Mouse (Mus musculus) stomach, adult 2 months (tissue): ENCODE results near the gene Fam98c. TPM values are rescaled to one million over a fixed set of nuclear protein-coding genes. Genes with fewer than 3 reads are reported as not detected.

Experiments
- polyA plus RNA-seq: library from polyadenylated mRNA; depleted of rRNA; stranded (reverse); fragments of >200 nt; gene quantifications from 2 replicates; pipeline ENCODE4 v1.2.3, GENCODE M21; 2012; rRNA removed

Gene Fam98c
- polyA plus RNA-seq = 23.6 and 35.1 TPM in 2 replicates

DNA sequence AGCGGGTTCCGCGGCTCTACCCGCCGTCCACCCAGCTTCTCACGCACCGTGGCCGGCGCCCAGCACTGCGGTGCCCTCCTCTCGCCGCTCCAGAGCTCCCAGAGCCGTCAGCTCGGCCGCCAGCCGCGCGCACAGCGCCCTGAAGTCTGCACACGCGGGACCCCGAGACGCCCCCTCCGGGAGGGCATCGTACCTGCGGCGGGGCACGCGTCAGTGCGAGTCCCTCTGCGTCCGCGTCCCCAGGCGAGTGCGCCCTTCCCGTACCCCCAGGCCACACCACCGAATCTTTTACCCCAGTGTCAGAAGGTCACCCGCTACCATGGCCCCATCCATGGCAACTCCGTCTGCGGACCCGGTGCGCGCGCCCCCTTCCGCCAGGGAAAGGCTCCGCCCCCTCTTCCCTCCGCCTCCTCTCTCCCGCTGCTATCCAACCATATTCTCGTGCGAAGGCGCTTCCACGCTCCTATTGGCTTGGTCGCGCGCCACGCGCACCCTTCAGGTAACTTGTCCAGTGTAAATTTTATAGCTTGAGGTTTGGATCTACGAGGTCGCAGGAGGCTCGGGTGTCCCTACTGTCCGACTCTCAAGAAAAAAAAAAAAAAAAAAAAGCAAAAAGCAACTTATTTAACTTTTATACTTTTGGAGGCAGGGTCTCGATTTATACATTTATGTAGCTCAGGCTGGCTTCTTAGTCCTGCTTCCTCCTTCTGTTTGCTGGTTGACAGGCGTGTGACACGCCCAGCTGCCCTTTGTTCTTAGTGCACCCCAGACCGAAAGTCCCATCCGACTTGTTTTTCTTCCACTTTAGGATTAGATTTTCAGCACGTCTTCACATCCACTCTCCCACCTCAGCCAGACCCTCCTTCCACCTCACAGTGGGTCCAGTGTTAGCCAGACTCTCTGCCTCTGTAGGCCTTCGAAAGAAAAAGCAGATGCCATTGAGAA is at the start of gene Fam98c:
Fam98c (minus strand) TSS at position 397 of the 945 bp plus-strand sequence.

DNA sequence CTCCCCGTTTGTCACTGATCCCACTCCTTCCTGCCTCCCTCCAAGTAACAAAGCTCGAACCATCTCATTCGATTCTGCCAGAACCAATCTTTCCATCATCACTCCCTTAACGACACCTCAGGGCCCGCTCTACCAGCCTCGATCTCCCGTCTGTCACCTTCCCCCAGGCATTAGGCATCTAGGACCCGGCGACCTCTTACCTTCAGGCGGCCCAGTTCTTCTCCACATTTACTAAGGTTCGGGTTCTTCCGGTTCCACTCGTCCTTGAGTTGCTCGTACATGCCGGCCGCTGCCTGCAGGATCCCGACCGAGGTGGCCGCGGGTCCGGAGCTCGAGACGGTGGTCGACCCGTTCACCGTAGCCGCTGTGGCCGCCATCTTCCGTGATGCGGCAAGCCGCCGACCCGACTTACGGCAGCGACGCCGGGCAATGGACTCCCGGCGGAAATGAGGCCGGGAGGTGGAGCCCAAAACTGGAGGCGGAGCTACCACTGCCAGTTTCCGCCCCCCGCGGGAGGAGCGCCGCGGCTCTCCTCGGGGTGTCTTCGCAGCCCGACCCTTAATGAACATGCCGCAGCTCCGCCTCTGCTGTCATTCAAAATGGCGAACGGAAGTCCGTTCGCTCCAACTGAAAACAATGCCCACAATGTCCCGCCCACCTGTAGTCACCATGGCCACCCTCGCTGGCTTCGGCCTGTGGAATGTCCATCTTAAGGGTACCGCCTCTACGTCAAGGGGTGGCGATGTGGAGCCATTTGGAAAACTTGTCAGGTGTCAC is 24.2 kb upstream of the Fam98c start, which contains the start of gene Psmd8:
Psmd8 (minus strand) TSS at position 625 of the 777 bp plus-strand sequence.

DNA sequence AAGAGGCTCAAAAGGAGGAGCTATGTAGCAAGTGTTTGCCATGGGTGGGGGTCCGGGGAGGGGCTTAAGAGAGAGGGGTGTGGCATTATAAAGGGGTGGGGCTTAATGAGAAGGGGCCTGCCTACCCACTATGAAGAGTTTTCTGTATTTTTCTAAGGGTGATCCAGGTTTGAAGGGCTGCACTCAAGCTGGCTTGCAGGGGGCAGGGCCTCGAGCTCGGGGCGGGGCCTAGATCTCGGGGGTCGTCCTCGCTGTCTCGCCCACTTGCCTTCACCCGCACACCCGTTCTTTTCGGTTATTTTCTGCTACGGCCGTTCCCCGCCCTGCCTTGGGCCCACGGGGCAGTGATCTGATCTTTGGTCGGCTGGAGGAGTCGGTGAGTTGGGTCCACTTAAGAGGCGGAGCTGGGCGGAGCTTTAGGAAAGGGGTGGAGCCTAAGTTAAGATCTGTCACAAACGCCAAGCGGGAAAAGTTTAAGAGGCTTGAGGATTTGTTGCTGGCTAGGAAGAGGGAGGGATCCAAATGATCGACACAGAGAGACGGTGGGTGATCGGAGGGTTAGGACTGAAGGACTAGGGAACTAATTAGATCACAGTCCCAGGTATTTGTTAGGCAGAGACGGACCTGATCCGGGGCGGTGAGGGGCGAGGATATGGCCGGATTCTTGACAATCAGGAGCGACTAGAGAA is 14.2 kb upstream of the Fam98c start, which contains the start of the genes Ggn and Spred3:
Ggn (plus strand) TSS at position 145 of the 689 bp plus-strand sequence.
Spred3 (minus strand) TSS at position 346 of the 689 bp plus-strand sequence.

DNA sequence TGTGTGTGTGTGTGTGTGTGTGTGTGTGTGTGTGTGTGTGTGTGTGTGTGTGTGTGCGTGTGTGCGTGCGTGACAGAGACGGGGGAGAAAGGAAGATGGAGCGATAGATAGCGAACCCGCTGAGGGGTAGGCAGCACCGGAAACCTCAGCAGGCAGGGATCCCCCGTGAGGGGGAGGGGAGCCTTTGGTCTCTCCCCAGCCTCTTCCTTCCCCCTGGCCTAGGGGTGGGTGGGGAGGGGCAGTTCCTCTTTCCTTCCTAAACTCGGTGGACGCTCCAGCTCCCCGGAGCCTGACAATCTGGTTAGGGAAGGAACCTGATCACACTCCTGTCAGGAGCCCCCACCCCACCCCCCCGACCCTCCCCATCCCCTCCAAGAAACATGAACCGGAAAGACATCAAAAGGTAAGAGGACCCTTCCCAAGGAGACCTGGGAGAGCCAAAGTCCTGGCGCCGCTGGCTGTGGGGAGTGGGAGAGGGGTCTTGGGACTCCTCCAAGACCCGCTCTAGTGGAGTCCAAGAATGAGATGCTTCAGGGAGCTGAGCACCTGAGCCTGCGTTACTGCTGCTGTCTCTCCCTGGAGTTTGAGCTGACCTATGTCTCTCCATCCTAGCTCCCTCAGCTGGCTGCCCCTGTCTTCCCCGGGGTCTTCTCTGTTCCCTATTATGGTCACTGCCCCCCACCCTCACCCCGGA is 21.2 kb downstream of the Fam98c start, which contains the start of gene Rasgrp4:
Rasgrp4 (plus strand) TSS at position 159 of the 694 bp plus-strand sequence.

DNA sequence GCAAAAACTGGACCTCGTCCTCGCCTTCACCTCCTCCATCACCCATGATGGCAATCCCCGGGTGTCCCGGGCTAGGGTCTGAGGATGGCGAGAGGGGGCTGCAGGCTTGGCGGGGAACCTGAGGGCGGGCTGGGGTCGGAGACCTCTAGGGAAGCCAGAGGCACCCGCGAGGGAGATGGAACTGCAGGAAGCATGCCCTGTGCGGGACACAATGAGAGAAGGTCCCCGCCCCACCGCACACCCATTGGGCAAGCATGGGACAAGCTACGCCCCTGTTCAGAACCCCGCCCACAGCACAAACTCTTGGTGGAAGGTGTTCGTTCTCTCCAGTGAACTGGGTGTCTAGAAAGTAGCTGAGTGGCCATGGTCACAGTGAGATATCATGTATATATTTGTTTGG is 31.1 kb downstream of the Fam98c start, which contains the start of gene Ryr1:
Ryr1 (minus strand) TSS at position 210 of the 400 bp plus-strand sequence.

Other genes with a start within 250 kb of the Fam98c start
- 295 and 310 TPM in 2 replicates for gene Actn4, start 193.9 kb downstream of the Fam98c start, polyA plus RNA-seq
- 86.0 and 100 TPM in 2 replicates for gene Eif3k, start 174.4 kb downstream of the Fam98c start, polyA plus RNA-seq
- 1.3 and 2.2 TPM in 2 replicates for gene Map4k1, start 174.2 kb downstream of the Fam98c start, polyA plus RNA-seq
- gene Ryr1, start 31.1 kb downstream of the Fam98c start, polyA plus RNA-seq = 2.1 and 2.3 TPM in 2 replicates
- gene Rasgrp4, start 21.4 kb downstream of the Fam98c start, polyA plus RNA-seq = 1.7 and 2.1 TPM in 2 replicates
- 0.84 and 1.0 TPM in 2 replicates for gene Ggn, start 14.0 kb upstream of the Fam98c start, polyA plus RNA-seq
- gene Spred3, start 14.2 kb upstream of the Fam98c start, polyA plus RNA-seq = 1.9 and 2.1 TPM in 2 replicates
- 58.0 and 58.4 TPM in 2 replicates for gene Psmd8, start 24.5 kb upstream of the Fam98c start, polyA plus RNA-seq
- gene Catsperg1, start 57.8 kb upstream of the Fam98c start, polyA plus RNA-seq = 0.23 and 0.53 TPM in 2 replicates
- gene Kcnk6, start 76.3 kb upstream of the Fam98c start, polyA plus RNA-seq = 42.1 and 45.1 TPM in 2 replicates
- gene Yif1b, start 82.1 kb upstream of the Fam98c start, polyA plus RNA-seq = 69.2 and 106 TPM in 2 replicates
- gene 2200002D01Rik, start 92.2 kb upstream of the Fam98c start, polyA plus RNA-seq = 51.1 and 60.9 TPM in 2 replicates
- gene Spint2, start 125.7 kb upstream of the Fam98c start, polyA plus RNA-seq = 427 and 890 TPM in 2 replicates
- gene Ppp1r14a, start 133.1 kb upstream of the Fam98c start, polyA plus RNA-seq = 18.9 and 33.1 TPM in 2 replicates
- gene Dpf1, start 147.7 kb upstream of the Fam98c start, polyA plus RNA-seq = 0.30 and 0.56 TPM in 2 replicates